Mouse (Mus musculus): ENCODE results near the gene Chek2. TPM values are rescaled to one million over a fixed set of nuclear protein-coding genes. Genes with fewer than 3 reads are reported as not detected.

The Chek2 gene
- polyA plus RNA-seq, 1 experiment from 2014 or later: 5.7 TPM

GRCm38 (mm10) chr5:110808821-110809666 is 30.7 kb upstream of the Chek2 start:
- Histone ChIP-seq H3K4me1 (ENCODE audit: insufficient read depth, low read depth, low read length) (peaks cover 7% of the 10 kb centered on the region; the same call in 1 of the 2 replicates), H3K9me3 (ENCODE audit: low read length) (no peaks in the 10 kb centered on the region), H3K9ac (replicated peaks; ENCODE audit: low read depth) (peak overlapping the region; percentile 95), H3K4me3 (ENCODE audit: low read depth, low read length) (peak overlapping the region; percentile 97), H3K27ac (ENCODE audit: low read length) (peak overlapping the region; percentile 94), H3K4me2 (replicated peaks; ENCODE audit: low read depth, low read length) (peak overlapping the region; percentile 95), H3K27me3 (replicated peaks; ENCODE audit: insufficient read depth, low read length) (no peaks in the 10 kb centered on the region), H3K36me3 (ENCODE audit: insufficient read depth, low read length) (peaks cover 6% of the 10 kb centered on the region; the same call in 1 of the 2 replicates)
- DNase-seq (ENCODE audit: low spot score) (peak; percentile 49), ATAC-seq (no peak)
- WGBS: under 1% methylated on average over 27 of the region's 27 CpGs
- 0 out of 2 replicates have a peak, but pooled peaks have one; percentile 3 for TF ChIP-seq CTCF (IDR thresholded peaks at IDR 0.05)
- no peak for TF ChIP-seq EP300 (IDR thresholded peaks at IDR 0.05)

- peak within 1 kb of the TSS; percentile 95 for H3K4me2 ChIP-seq (replicated peaks; ENCODE audit: low read depth, low read length)
These were observed 30.0 kb upstream of the Chek2 start, which contains the start of gene Ulk1 for GRCm38 (mm10) chr5:110809667-110810325. Gene Ulk1 (minus strand): TSS chr5:110810097.

GRCm38 (mm10) chr5:110824421-110824820 is 15.4 kb upstream of the Chek2 start:
- 65% methylated on average over 4 of the region's 4 CpGs for WGBS
- no peak for DNase-seq (ENCODE audit: low spot score)

More at GRCm38 (mm10) chr5:110809667-110810325, 30.0 kb upstream of the Chek2 start, which contains the start of gene Ulk1:
- peaks cover 6% of the 10 kb centered on the region; the same call in 1 of the 2 replicates for H3K36me3 ChIP-seq (ENCODE audit: insufficient read depth, low read length)
- peak within 1 kb of the TSS; percentile 94 for H3K27ac ChIP-seq (ENCODE audit: low read length)
- peak within 1 kb of the TSS; percentile 95 for H3K9ac ChIP-seq (replicated peaks; ENCODE audit: low read depth)
- peaks cover 7% of the 10 kb centered on the region; the same call in 1 of the 2 replicates for H3K4me1 ChIP-seq (ENCODE audit: insufficient read depth, low read depth, low read length)
- TF ChIP-seq CTCF (IDR thresholded peaks at IDR 0.05): no peak
- no peak for TF ChIP-seq EP300 (IDR thresholded peaks at IDR 0.05)
- H3K9me3 ChIP-seq (ENCODE audit: low read length): no peaks in the 10 kb centered on the region
- H3K27me3 ChIP-seq (replicated peaks; ENCODE audit: insufficient read depth, low read length): no peaks in the 10 kb centered on the region
- 3% methylated on average over 65 of the region's 80 CpGs for WGBS
- peak within 1 kb of the TSS; percentile 97 for H3K4me3 ChIP-seq (ENCODE audit: low read depth, low read length)
- ATAC-seq (peak; percentile 94), DNase-seq (ENCODE audit: low spot score) (peak; percentile 99)

GRCm38 (mm10) chr5:110826781-110827495 is 12.8 kb upstream of the Chek2 start:
- H3K4me2 ChIP-seq (replicated peaks; ENCODE audit: low read depth, low read length): no peak overlapping the region
- H3K36me3 ChIP-seq (ENCODE audit: insufficient read depth, low read length): no peaks in the 10 kb centered on the region
- no peak overlapping the region for H3K27ac ChIP-seq (ENCODE audit: low read length)
- H3K4me3 ChIP-seq (ENCODE audit: low read depth, low read length): no peak overlapping the region
- H3K9me3 ChIP-seq (ENCODE audit: low read length): no peaks in the 10 kb centered on the region
- no peak overlapping the region for H3K9ac ChIP-seq (replicated peaks; ENCODE audit: low read depth)
- H3K27me3 ChIP-seq (replicated peaks; ENCODE audit: insufficient read depth, low read length): no peaks in the 10 kb centered on the region
- DNase-seq (ENCODE audit: low spot score): no peak
- no peak for ATAC-seq
- no peaks in the 10 kb centered on the region for H3K4me1 ChIP-seq (ENCODE audit: insufficient read depth, low read depth, low read length)
- TF ChIP-seq EP300 (IDR thresholded peaks at IDR 0.05): no peak
- TF ChIP-seq CTCF (IDR thresholded peaks at IDR 0.05): no peak
- WGBS: 87% methylated on average over 8 of the region's 8 CpGs

More at GRCm38 (mm10) chr5:110824421-110824820, 15.4 kb upstream of the Chek2 start:
- Histone ChIP-seq H3K4me3 (ENCODE audit: low read depth, low read length) (no peak overlapping the region), H3K4me1 (ENCODE audit: insufficient read depth, low read depth, low read length) (no peaks in the 10 kb centered on the region), H3K9ac (replicated peaks; ENCODE audit: low read depth) (no peak overlapping the region), H3K4me2 (replicated peaks; ENCODE audit: low read depth, low read length) (no peak overlapping the region), H3K27ac (ENCODE audit: low read length) (no peak overlapping the region), H3K9me3 (ENCODE audit: low read length) (no peaks in the 10 kb centered on the region), H3K27me3 (replicated peaks; ENCODE audit: insufficient read depth, low read length) (no peaks in the 10 kb centered on the region), H3K36me3 (ENCODE audit: insufficient read depth, low read length) (no peaks in the 10 kb centered on the region)
- no peak for TF ChIP-seq CTCF (IDR thresholded peaks at IDR 0.05)
- no peak for TF ChIP-seq EP300 (IDR thresholded peaks at IDR 0.05)
- no peak for ATAC-seq

- H3K27ac ChIP-seq (ENCODE audit: low read length): no peak overlapping the region
- no peak overlapping the region for H3K4me2 ChIP-seq (replicated peaks; ENCODE audit: low read depth, low read length)
- H3K4me3 ChIP-seq (ENCODE audit: low read depth, low read length): no peak overlapping the region
- WGBS: 93% methylated on average over 5 of the region's 5 CpGs
- H3K4me1 ChIP-seq (ENCODE audit: insufficient read depth, low read depth, low read length): no peaks in the 10 kb centered on the region
- ATAC-seq (no peak), DNase-seq (ENCODE audit: low spot score) (no peak)
- no peak overlapping the region for H3K9ac ChIP-seq (replicated peaks; ENCODE audit: low read depth)
- H3K36me3 ChIP-seq (ENCODE audit: insufficient read depth, low read length): no peaks in the 10 kb centered on the region
- TF ChIP-seq CTCF (IDR thresholded peaks at IDR 0.05) (no peak), EP300 (IDR thresholded peaks at IDR 0.05) (no peak)
- no peaks in the 10 kb centered on the region for H3K9me3 ChIP-seq (ENCODE audit: low read length)
- H3K27me3 ChIP-seq (replicated peaks; ENCODE audit: insufficient read depth, low read length): no peaks in the 10 kb centered on the region
These were observed 12.2 kb upstream of the Chek2 start for GRCm38 (mm10) chr5:110827576-110827975.
